Mouse (Mus musculus) gastrocnemius, postnatal 14 days (tissue): ENCODE measurements around the gene Dgkz. TPM values are rescaled to one million over a fixed set of nuclear protein-coding genes. Genes with fewer than 3 reads are reported as not detected.

Experiments
- DNase-seq: peaks from one replicate; pipeline ENCODE4 v3.0.0; 2021; ENCODE audit warnings: mixed read lengths
- intact Hi-C: fragments of 180-260 bp; cut with DNase I; formaldehyde crosslinking; loops from one replicate; pipeline ENCODE4 v1.15.1; 2025; ENCODE audit warnings: low total_unique reads
- long read RNA-seq, 2 experiments: library from polyadenylated mRNA; stranded (forward); transcript quantifications; one replicate each; pipeline ENCODE4 v2.0.0; 2021
- total RNA-seq, 2 experiments: library from RNA; stranded (reverse); gene quantifications; 2 replicates each; pipeline ENCODE4 v1.2.3; 2021

The Dgkz gene
- 10 to 100 TPM; 38.6 to 42.4 TPM for total RNA-seq
- long read RNA-seq, experiment 1, full-length matches to known transcripts: 10 of 39 reads
- long read RNA-seq, experiment 1, partial matches to known transcripts: 12 of 39 reads
- long read RNA-seq, experiment 1, other reads (novel, unspliced or antisense): 17 of 39 reads
- long read RNA-seq, experiment 2, full-length matches to known transcripts: 13 of 46 reads
- long read RNA-seq, experiment 2, partial matches to known transcripts: 13 of 46 reads
- long read RNA-seq, experiment 2, other reads (novel, unspliced or antisense): 20 of 46 reads

DNA sequence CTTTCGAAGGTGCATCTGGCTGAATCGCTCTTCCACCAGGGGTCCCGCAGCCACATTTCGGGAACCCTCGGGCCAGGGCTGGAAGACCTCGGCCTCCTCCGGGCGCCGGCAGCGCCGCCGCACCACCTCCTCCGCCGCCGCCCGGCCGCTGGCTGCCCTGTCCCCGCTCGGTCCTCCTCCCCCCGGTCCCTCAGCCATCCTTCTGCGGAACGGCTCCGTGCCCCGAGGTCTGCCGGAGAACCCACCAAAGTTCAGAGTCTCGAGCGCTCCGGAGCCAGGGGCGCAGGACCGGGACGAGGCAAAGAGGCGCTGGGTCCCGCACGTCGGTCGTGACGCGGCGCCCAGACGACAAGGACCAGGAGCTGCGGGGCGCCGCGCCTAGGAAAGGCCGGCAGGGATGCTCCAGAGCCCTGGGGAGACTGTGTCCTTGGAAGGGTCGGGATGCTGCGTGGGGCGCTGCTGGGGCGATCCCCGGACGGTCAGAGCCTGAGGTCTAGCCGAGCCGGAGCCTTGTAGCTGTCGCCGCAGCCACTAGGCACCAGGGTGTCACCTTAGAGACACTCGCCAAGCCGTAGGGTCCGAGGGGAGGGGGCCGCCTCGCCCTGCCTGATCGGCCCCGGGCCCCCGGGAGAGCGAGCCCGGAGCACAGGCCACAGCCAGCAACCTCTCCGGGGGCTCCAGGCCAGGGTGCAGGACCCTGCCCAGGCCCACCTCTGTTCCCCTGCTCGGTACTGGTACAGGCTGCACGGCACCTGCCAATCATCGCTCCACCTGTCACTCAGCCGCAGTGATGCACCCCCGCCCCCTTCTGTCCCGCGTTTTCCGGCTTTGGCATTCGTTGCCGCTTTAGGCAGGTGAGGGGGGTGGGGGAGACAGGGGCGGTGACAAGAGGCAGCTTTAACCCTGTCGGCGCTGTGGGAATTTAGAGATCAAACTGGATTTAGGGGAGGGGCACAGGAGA is at the start of gene Dgkz:
Dgkz (minus strand) TSS at position 284 of the 961 bp plus-strand sequence.
- intact Hi-C loops: no loop called here
- DNase-seq: no peak

DNA sequence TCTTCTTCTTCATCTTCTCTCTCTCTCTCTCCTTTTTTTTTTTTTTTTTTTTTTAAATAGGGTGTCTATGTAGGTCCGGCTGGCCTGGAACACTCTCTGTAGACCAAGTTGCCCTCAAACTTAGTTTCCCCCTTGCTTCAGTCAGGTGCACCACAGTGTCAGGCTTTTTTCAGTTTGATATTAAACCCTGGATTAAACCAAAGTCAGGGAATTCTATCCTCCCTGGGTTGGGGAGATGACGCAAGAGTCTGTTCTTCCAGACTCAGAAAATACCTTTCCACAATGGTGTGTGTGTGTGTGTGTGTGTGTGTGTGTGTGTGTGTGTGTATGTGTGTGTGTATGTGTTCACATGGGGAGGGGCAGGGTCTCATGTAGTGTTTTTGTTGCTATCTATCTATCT is 49.5 kb upstream of the Dgkz start:
- intact Hi-C loops: no loop called here
- DNase-seq: no peak

DNA sequence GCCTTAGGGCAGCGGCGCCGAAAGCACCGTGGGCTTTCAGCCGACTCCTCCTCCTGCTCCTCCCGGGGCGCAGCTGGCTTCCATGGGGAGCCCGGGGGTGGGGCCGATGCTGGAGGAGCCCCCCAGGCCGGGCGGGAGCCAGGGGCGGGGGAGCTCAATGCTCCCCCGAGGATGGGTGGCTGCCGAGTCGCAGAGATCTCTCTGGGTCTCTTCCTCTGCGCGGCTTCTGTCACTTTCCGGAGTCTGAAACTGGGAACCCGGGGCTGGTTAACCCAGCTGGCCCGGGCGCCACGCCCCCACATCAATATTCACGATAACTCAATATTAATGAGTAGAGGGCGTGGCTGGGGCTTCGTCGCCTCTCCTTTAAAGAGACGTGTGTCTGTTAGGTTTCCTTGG is 48.6 kb upstream of the Dgkz start, which contains the start of gene Creb3l1:
Creb3l1 (minus strand) TSS at position 229 of the 399 bp plus-strand sequence.
- intact Hi-C loops: no loop called here
- peak; percentile 85 for DNase-seq

DNA sequence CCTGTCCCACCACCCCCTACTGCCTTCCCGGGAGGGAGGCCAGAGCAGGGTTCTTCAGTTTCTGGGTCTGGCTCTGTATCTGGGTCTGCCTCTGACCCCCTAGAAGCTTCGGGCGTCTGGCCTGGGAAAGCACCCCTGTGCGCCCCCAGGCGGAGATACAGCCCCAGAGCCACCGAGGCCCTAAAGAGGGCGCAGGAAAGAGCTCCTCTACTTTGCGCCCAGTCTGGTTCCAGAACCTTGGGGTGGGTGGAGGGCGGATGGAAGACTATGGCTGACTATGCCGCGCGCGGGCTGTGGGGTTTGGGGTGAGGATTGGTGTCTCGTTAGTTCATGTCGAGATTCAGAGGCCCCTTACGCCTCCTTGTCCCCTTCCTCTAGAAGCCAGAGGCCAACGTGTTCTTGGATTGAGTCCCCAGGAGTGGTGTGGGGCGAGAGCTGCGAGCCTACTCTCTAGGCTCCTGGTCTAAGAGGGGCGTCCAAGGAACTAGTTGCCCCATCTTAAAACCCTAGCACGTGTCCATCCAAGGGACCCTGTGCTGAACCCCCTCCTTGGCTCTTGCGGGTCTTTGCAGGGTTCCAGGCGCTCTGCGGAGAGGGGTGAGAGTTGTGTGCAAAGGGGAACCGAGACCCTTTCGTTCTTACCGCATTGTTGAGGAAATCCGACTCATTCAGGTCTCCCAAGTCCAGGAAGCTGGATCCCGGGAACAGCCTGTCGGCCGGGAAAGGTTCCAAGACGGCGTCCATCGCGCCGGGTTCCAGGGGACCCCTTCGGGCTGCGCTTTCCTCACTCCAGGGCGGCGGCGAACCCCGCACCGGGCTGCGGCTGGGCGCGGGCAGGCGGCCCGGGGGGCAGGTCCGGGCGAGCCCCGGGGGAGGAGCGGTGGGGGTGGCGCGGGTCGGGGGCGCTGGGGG is 48.0 kb upstream of the Dgkz start:
- intact Hi-C loops: no loop called here
- DNase-seq: peak; percentile 61

DNA sequence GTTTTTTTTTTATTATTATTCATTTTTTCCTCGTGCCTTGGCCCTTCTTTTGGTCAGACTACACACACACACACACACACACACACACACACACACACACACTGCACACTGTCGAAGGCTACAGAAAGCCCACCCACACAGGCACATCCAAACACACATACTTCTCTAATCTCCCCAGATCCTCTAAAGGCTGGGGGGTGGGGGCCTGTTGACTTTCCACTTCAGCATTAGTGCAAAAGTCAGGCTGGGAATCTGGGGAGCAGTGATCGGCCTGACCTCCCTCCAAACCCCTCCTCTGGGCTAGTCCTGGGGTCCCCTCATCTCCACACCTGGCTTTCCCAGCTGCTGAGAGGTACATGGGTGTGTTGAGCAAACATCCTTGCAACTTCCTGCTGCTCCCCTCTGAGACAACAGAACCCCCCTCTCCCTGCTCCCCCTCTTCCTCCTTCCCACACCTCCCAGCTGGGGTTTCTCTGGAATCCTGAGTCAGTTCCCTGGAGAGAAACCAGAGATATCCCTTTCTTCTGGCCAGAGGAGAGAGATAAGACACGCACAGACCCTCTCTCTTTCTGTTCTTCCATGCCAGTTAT is 45.1 kb upstream of the Dgkz start:
- no peak for DNase-seq
- intact Hi-C loops: no loop called here

DNA sequence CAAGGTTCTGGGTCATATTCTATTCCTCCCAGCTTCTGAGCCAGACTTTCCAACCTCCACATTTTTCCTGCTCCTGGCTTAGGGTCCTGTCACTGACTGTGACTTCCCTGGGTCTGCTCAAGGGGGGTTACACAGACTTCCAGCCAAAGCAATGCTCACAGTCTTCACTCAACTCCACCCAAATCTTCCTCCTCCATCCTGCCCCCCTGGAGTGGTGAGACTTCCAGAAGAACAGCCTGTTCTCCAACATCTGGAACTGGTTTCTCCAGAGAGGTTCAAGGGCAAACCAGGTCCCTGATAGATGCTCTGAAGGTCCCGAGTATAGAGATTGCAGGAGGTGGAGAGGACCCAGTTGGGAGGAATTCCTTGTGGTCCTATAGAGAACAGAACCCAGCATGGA is 41.8 kb upstream of the Dgkz start:
- no peak for DNase-seq
- intact Hi-C loops: no loop called here

DNA sequence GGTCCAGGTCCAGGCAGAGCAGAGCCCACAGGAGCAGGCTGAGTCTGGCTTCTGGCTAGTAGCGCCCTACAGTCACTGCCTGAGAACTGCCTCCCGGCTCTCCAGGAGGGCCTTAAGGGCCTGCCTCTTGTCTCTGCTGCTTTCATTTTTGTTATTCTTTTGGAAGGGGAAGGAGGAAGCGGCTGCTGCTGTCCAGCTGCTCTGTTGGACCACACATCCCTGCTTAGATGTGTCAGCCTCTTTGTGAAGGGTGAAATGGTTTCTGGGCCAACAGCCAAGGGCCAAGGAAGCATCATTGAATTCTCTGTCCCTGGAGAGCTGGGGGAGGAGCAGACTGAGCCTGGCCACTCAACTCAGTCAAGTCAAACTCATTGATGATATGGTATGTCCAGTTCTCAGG is 41.3 kb upstream of the Dgkz start:
- DNase-seq: peak; percentile 86
- intact Hi-C loops: no loop called here

DNA sequence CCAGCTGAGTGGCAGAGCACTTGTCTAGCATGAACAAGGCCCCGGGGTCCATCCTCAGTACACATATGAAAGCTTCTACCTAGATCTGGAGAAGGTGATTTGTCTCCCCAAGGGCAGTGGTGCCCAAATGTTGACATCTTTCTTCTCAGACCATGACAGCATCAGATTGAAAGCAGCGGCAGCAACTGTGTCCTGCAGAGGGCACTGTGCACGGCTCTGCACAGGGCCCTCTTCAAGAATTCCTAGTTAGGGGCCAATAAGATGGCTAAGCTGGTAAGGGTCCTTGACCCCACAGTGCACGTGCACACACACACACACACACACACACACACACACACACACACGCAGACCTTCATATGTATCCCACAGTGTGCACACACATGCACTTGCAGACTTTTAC is 39.2 kb upstream of the Dgkz start:
- intact Hi-C loops: no loop called here
- no peak for DNase-seq

DNA sequence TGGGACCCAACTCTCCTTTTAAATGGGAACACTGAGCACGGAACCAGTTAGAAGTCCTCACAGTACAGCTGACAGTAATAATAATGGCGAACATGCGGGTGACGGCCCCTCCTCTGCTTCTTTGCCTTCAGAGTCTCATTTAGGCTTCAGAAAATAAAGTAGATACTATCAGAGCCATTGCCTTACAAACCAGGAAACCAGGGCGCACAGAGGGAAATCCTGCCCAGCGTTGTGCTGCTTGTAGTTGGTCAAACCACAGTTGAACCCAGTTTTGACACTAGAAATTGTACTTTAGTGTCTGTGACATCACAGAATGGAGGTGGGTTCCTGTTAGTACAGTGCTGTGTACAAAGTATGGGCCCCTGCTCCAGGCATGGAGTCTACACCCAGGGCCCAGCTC is 38.6 kb upstream of the Dgkz start:
- intact Hi-C loops: no loop called here
- DNase-seq: no peak

DNA sequence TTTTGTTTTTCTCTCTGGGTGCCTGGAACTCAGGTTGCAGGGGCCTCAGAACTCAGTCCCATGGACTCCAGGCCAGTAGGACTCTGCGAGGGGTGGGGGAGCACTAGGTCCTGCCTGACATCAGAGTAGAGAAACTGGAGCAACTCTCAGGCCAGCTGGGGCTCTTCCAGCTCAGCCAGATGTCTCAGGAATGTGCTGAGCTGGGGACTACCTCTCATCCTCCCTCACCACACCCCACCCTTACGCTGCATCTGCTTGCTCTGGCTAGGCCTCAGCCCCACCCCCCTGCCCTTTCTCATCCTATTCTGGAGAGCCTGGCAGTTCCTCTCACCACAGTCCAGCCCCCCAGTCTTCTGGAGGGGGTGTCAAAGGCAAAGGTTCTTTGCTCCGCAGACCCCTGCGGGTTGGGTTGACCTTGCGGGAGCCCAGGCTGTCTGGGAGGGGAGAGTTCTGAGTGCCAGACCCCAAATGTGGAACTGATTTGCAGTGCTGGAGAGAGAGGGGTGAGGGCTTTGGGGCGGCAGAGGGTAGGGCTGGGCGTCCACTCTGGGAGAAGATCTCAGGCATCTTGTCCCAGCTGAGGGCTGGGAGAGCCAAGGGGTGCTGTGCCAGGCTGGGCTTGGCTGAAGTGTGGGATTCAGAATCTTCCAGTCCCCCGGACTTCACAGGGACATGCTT is 37.2 kb upstream of the Dgkz start:
- intact Hi-C loops: no loop called here
- peak; percentile 86 for DNase-seq

DNA sequence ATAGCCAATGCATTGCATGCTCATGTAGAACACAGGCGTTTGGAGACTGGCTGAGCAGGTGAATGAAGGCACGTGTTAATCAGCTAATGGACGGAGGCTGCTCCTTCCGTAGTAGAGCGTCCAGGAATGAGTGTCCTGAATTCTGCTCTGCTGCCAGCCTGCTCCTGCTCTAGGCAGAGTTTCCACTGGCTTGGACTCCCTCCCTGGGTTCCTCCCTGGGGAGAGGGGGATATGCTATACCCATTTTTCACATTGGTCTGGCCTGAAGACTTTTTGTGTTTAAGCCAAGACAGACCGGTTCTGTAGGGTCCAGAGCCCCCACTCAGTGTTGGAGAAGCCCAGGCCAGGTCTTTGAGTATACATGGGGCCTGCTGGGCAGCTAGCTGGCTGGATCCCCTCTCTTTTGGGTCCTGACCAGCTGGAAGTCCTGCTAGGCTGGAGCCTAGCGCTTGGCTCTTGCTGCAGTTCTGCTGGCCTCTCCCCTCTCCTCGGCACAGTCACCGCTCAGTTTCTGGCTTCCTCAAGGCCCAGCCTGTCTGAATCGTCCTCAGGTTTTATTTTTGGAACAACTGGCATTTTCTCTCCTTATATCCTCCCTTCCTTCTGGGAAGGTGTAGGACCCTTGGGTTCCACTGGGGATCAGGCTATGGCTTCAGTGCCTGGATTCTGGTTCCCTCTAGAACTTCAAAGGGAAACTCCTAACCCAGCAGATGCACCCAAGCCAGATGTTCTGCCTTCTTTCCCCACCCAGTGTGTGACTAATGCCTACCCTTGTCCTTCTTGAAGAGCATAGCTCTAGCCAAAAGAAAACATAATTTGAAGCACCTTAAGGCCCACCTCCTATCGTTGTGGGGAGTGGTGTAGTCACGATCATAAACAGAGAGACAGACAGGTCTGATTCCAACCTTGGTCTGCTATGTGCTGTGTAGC is 36.0 kb upstream of the Dgkz start:
- intact Hi-C loops: no loop called here
- peak; percentile 74 for DNase-seq

DNA sequence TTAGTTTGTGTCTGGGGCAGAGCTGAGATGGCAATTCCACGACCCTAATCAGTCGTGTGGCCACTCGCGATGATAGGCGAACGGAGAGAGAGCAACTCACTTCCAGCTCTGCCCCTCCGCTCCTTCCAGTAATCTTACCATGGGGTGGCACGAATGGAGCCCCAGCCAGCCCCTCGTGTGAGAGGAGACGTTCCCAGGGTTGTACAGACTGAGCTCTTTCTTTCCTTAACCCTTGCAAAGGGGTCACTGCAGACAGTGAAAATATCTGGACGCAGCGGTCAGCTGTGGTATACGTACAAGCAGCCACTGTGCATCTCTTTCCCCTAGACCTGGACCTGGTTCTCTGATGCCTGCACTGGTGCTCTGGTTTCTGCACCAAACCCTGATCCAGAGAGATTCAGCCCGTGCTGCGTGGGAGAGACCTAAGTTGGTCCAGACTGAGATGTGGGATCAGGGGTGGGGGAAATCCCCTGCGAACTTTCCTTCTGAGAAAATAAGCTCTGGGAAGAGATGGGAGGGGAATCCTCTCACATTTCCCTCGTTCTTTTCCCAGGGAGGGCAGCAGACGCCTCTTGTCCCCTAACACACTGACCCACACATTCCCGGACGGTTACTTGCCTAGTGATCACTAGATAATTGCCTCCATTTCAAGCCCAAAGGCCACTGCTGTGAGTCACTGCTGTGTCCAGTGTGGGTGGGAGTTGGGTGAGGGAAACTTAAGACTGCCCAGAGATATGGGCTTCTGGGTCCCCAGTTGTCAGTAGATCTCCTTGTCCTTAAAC is 33.1 kb upstream of the Dgkz start:
- intact Hi-C loops: no loop called here
- DNase-seq: no peak

DNA sequence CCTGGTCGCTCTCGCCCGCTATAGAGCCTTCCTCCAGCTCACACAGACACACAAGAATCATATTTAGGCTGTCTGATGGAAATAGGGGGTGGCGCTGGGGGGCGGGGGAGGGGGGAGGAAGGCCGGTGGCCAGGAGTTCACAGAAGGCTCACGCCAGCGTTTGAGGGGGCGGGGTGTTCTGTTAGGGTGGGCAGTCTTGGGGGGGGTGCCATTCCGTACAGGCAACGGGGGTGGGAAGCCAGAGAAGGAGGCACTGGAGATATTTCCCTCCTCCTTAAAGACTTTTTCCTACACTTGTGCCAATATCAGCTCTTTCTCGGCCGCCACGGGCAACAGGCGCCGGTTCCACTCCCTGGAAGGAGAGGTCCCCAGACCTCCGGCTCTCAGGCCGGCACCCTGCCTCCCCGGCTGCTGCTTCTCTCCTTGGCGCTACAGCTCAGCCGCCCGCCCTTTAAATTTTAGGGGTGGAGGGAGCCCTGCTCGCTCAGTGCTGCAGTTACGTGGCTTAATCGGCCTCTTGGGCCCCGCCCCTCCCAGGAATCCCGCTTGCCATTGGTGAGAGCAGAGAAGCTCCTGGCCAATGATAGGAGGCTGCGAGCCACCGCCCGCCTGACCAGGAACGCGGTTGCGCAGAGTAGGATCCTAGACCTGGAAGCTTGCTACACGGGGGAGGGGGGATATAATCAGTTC is 32.4 kb upstream of the Dgkz start:
- intact Hi-C loops: no loop called here
- DNase-seq: peak; percentile 98

DNA sequence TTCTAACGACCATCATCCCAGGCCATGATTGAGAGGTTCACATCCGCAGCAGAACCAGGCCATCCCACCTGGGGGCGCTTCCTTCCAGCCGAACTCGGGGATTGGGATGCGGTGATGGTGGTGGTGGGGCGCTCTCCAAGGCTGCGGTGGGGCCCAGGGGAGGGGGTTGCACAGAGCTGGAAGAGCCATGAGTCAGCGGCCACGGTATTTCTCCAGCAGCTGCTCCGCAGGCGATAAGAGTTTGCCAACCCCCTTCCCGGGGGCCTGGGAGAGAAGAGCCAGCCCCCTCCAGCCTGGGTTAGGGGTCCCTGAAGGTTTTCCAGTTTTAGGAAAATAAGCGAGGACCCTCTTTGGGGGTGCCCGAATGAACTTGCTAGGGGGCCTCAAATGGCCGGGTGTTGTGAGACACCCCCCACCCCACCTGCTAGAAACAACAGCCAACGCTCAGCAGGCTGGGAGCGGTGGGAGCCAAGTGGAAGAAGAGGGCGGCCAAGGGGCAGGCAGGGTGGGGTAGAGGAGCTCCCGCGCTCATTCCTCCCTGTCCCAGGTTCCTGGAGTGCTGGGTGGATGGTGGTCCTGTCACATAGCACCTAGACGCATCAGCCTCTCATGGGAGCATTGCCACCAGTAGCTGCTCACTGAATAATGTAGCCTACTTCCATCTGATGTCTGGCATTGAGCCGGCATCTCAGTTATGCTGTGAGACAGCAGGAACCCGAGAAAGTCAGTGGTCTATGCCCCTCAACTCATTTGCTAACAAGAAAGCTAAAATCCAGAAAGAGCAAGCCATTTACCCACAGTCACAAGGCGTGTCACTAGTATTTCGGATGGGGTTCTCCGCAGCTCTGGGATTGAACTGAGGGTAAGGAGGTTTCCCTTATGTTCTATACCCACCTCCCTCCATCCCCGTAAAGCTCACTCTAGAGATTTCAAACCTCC is 31.6 kb upstream of the Dgkz start:
- peak; percentile 80 for DNase-seq
- intact Hi-C loops: no loop called here

DNA sequence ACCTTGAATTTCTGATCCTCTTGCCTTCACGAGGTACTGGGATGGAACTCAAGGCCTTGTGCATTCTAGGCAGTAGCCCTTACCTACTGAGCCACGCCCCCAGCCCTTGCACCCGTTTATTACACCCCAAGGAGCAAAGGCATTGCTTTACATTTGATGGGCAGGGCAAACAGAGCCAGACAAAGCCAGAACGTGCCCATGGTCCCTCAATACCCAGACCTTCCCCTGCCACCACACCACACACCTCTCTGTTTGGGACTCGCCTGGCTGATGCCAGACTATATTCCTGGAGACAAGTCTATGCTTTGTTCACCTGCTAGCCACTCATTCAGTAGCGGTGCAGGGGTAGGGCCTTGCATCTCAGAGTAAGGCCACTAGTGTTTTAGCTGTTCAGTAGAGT is 30.8 kb upstream of the Dgkz start:
- intact Hi-C loops: no loop called here
- DNase-seq: no peak
